Mouse (Mus musculus) small intestine, adult 2 months (tissue): Measurements from ENCODE around the gene Slc9a3r1.

Experiments used
- CTCF ChIP-seq: fragments of 200-500 bp; IDR thresholded peaks from 2 replicates; pipeline ENCODE4 v1.5.1; 2012; ENCODE audit warnings: low read depth, mild to moderate bottlenecking, control low read depth, inconsistent platforms, low read length, moderate library complexity, mixed read lengths; ENCODE audit not compliant: insufficient replicate concordance, insufficient read length; ENCODE audit errors: extremely low read depth
- POLR2A ChIP-seq: fragments of 200-500 bp; IDR thresholded peaks from 2 replicates; pipeline ENCODE4 v1.6.1; 2012; ENCODE audit warnings: low read depth, mild to moderate bottlenecking, control low read depth, inconsistent platforms, low read length, moderate library complexity

DNA sequence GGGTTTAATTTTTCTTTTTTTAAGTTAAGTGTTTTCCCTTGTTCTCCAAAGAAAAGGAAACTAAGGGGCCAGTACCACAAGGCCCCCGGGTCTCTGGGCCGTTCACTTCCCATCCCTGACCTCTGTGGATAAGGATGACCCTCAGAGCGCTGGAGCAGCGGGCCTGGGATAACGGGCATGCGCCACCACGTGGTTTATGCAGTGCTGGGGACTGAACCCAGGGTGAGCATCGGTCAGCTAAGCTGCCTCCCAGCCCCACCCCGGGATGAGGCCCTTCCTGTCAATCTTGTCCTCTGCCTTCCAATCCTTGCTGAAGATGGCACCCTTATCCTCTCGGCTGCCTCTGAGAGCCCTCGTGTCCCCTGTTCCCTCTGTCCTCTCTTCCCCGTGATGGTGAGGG lies 64.5 kb downstream of the Slc9a3r1 start:
- no peak for TF ChIP-seq CTCF
- no peak for TF ChIP-seq POLR2A
